Mouse (Mus musculus) NIH3T3 (cell line): ENCODE measurements around the gene Cib4.

Experiments used
- DNase-seq: peaks from one replicate; pipeline ENCODE4 v3.0.0-alpha.2; 2012; ENCODE audit warnings: low read depth

The Cib4 gene

DNA sequence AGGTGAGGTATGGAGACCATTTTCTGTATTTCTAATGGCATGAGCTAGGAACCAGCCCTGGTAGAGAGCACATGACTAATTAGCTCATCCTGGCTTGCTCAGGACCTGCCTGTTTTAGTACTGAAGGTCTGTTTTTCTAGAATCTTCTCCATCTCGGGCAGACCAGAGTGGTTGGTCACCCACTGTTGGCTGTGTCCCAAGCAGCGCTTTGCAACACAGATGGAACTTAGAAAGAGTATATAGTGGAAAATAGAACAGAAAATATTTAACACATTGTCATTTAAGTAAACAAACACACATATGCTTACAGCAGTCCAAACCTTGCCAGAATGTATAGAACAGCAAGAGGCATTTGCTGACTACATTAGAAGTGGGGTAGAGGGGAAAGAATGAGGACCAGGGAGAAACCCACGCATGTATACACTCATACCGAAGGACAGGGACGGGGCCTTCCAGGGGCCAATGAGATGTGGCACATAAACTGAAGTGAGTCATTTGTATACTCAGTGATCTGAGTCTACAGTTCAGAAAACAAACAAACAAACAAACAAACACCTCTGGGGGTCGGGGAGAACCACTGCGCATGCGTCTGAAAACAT is 105.2 kb downstream of the Cib4 start:
- DNase-seq, result no peak

DNA sequence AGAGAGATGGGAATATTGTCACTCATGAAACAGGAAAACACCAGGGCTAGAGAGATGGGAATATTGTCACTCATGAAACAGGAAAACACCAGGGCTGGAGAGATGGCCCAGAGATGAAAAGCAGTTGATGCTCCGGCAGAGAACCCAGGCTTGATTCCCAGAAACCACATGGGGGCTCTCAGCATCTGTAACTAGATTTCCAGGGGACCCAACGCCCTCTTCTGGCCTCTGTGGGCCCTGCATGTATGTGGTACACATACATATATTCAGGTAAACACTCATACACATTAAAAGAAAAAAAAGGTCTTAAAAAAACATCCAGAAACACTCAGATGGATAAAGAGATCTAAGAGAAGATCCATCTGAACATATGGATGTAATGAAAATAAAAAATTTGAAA is 106.7 kb downstream of the Cib4 start:
- DNase-seq, result no peak
